Mouse (Mus musculus): ENCODE results near the gene Ybx3. TPM values are rescaled to one million over a fixed set of nuclear protein-coding genes. Genes with fewer than 3 reads are reported as not detected.

Ybx3 gene
- polyA plus RNA-seq, 1 experiment, result 48.2 TPM

- Histone ChIP-seq H3K36me3 (ENCODE audit: control insufficient read depth, insufficient read depth, low read length) (no peaks in the 10 kb centered on the region), H3K4me3 (ENCODE audit: control insufficient read depth, insufficient read depth, low read length) (no peak overlapping the region), H3K27me3 (ENCODE audit: control insufficient read depth, insufficient read depth, low read length) (no peaks in the 10 kb centered on the region), H3K27ac (ENCODE audit: control insufficient read depth, insufficient read depth, low read length) (no peak overlapping the region), H3K4me1 (replicated peaks; ENCODE audit: control insufficient read depth, insufficient read depth, low read length) (no peaks in the 10 kb centered on the region)
- DNase-seq, result no peak
- 87% methylated on average over 7 of the region's 7 CpGs for WGBS
- no peak for TF ChIP-seq CTCF (IDR thresholded peaks at IDR 0.05; ENCODE audit: borderline replicate concordance, control insufficient read depth, extremely low read depth, insufficient read depth, low read length, poor library complexity)
These were observed 71.8 kb downstream of the Ybx3 start for GRCm38 (mm10) chr6:131316155-131317101.

Other genes with a start within 250 kb of the Ybx3 start
- 0.06 and 0.13 TPM in 2 replicates for gene Klra2, start 141.1 kb downstream of the Ybx3 start, polyA plus RNA-seq (2012; rRNA removed)
- 1.6 and 2.1 TPM in 2 replicates for gene Magohb, start 95.2 kb downstream of the Ybx3 start, polyA plus RNA-seq (2012; rRNA removed)
- 0.86 and 1.0 TPM in 2 replicates for gene Styk1, start 34.9 kb downstream of the Ybx3 start, polyA plus RNA-seq (2012; rRNA removed)
- not detected in 2 replicates for gene 5430401F13Rik, start 97.9 kb upstream of the Ybx3 start, polyA plus RNA-seq (2012; rRNA removed)
- not detected in 2 replicates for gene Gm6619, start 97.9 kb upstream of the Ybx3 start, polyA plus RNA-seq (2012; rRNA removed)
- not detected in 2 replicates for gene Tas2r130, start 242.4 kb upstream of the Ybx3 start, polyA plus RNA-seq (2012; rRNA removed)

Measured in thymus, adult 2 months (tissue).